ENCODE assay signal across 8 mouse cellular contexts in the genomic region with DNA sequence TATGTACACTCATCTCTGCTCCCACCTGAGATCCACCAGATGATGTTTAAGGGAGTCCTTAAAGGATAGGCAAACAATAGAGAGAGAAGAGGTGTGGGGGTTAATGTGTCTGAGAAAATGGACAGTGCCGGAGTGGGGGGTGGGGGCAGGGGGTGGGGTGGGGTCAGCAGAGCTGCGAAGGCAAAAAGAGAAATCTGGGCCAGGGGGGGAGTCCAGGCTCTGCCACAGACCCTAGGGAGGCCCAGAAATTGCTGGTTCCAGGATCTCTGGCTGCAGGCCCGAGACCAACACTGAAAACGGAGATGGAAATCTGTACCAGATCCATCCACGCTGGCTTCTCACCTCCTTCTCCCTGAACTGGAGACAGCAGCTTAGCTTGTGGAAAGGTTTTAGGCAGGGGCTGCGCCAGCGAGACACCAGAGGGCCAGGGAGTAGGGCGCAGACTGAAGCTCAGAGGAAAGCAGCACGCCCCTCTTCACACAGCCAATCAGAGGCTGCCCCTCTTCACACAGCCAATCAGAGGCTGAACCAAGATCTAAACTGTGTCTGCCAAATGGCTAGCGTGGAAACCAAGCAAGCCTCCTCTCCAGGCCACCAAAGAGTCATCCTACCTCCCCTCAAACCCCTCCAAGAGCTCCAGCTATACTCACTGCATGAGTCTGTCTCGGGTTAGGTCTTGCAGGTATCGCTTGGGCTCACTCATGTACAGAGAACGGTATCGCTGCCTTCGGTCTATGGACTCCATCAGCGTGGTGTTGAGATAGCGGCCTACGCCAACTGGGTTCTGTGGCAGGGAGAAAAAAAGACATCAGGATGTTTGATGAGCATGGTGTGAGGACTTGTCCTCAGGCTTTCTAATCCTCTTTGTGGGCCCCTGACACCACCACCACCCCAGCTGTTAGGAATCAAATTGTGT. TPM values are rescaled to one million over a fixed set of nuclear protein-coding genes. Genes with fewer than 3 reads are reported as not detected.
A peak's percentile ranks its signal among the peaks of the same experiment; 100 is the strongest.
DNase-seq lines count a peak whose midpoint lies in the region; ATAC-seq and TF ChIP-seq lines count a peak whose summit lies in the region.

No protein-coding gene starts in this region.

- no peak overlapping the region for H3K27ac ChIP-seq in forebrain, embryonic 14.5 days (ENCODE audit: low read depth, low read length)
- H3K27ac ChIP-seq in liver, embryonic 14.5 days, result no peak overlapping the region
- no peak overlapping the region for H3K27ac ChIP-seq in gastrocnemius, adult 2 months

- peak; percentile 27 for DNase-seq in right cerebral cortex, adult 18-20 months
- no peak for DNase-seq in right cerebral cortex, postnatal 4 days
- peak; percentile 64 for DNase-seq in forebrain, embryonic 14.5 days (ENCODE audit: low spot score)
- no peak for DNase-seq in liver, embryonic 14.5 days (ENCODE audit: low read depth in 3 of 3, low spot score in 3 of 3)
- DNase-seq in telencephalon, adult 2 months (ENCODE audit: low read depth, low spot score), result peak; percentile 51
- DNase-seq in gastrocnemius, adult 2 months, result no peak
- DNase-seq in kidney, postnatal 36 days, result no peak
- DNase-seq in adrenal gland, postnatal 36 days, result no peak

- 0 out of 2 replicates have a peak overlapping the region, but pooled peaks have one; percentile 1 for H3K4me3 ChIP-seq in forebrain, embryonic 14.5 days (ENCODE audit: low read depth, low read length)
- 0 out of 4 replicates have a peak overlapping the region, but pooled peaks of 1 of the 2 experiments have one; percentile 9 for H3K4me3 ChIP-seq in liver, embryonic 14.5 days (ENCODE audit: insufficient read depth in 1 of 2, low read depth in 2 of 2, low read length in 2 of 2)
- H3K4me3 ChIP-seq in gastrocnemius, adult 2 months, result no peak overlapping the region

- no peak for TF ChIP-seq CTCF in liver, embryonic 14.5 days (IDR thresholded peaks at IDR 0.05; ENCODE audit: low read depth)
- TF ChIP-seq CTCF in gastrocnemius, adult 2 months (IDR thresholded peaks at IDR 0.05), result no peak

- TF ChIP-seq EP300 in liver, embryonic 14.5 days (IDR thresholded peaks at IDR 0.05; ENCODE audit: low read depth), result no peak

- H3K9ac ChIP-seq in forebrain, embryonic 14.5 days (ENCODE audit: low read length), result no peak overlapping the region
- no peak overlapping the region for H3K9ac ChIP-seq in liver, embryonic 14.5 days (replicated peaks)

- H3K4me2 ChIP-seq in forebrain, embryonic 14.5 days (ENCODE audit: low read length), result peak overlapping the region; percentile 32
- peak overlapping the region; percentile 23; the same call in 1 of the 2 replicates for H3K4me2 ChIP-seq in liver, embryonic 14.5 days (ENCODE audit: low read depth)

- ATAC-seq in forebrain, embryonic 14.5 days, result peak; percentile 85
- ATAC-seq in liver, embryonic 14.5 days (ENCODE audit: insufficient read depth), result peak; percentile 82

- no peaks in the 10 kb centered on the region for H3K4me1 ChIP-seq in forebrain, embryonic 14.5 days (ENCODE audit: control insufficient read depth, insufficient read depth, low read length)
- H3K4me1 ChIP-seq in liver, embryonic 14.5 days (replicated peaks; ENCODE audit: control insufficient read depth in 2 of 2, insufficient read depth in 2 of 2, low read length in 1 of 2), result 0 out of 4 replicates have a peak, but pooled peaks cover 0 to 2% of the 10 kb centered on the region in 2 experiments

- H3K36me3 ChIP-seq in forebrain, embryonic 14.5 days (ENCODE audit: control insufficient read depth, insufficient read depth, low read length), result no peaks in the 10 kb centered on the region
- no peaks in the 10 kb centered on the region for H3K36me3 ChIP-seq in liver, embryonic 14.5 days (replicated peaks; ENCODE audit: control insufficient read depth, insufficient read depth, low read depth)

- no peaks in the 10 kb centered on the region for H3K27me3 ChIP-seq in forebrain, embryonic 14.5 days (replicated peaks; ENCODE audit: control insufficient read depth, insufficient read depth, low read length)
- no peaks in the 10 kb centered on the region for H3K27me3 ChIP-seq in liver, embryonic 14.5 days (ENCODE audit: control insufficient read depth, insufficient read depth, low read length)

- intact Hi-C loops in gastrocnemius, adult 2 months (cut with DNase I), result no loop called here

- 44% methylated on average over 18 of the region's 18 CpGs for whole genome bisulfite sequencing in forebrain, embryonic 14.5 days
- 42% methylated on average over 18 of the region's 18 CpGs for WGBS in liver, embryonic 14.5 days (ENCODE audit: insufficient replicate concordance)

- no peaks in the 10 kb centered on the region for H3K9me3 ChIP-seq in forebrain, embryonic 14.5 days (replicated peaks; ENCODE audit: control insufficient read depth, low read length)
- no peaks in the 10 kb centered on the region for H3K9me3 ChIP-seq in liver, embryonic 14.5 days (ENCODE audit: control insufficient read depth, low read length)

RNA-seq across cellular contexts. Expression of a gene that starts 10.1 kb away (rescaled TPM):
- not detected in 2 replicates for polyA plus RNA-seq in forebrain, embryonic 14.5 days (2014; fragmentation: Nextera tagmentation; extraction: Ambion mirVana)
- 0.10 TPM in 1 of 2 replicates, not detected in the other for polyA plus RNA-seq in liver, embryonic 14.5 days (2012; rRNA removed)
- polyA plus RNA-seq in liver, embryonic 14.5 days (2014; fragmentation: Nextera tagmentation; extraction: Ambion mirVana), result not detected in 2 replicates
- total RNA-seq in gastrocnemius, adult 2 months (2021), result not detected
- total RNA-seq in adrenal gland, postnatal 36 days (2021), result not detected

RNA-seq across cellular contexts. Expression of a gene that starts 15.3 kb away (rescaled TPM):
- 0.46 and 0.53 TPM in 2 replicates for polyA plus RNA-seq in forebrain, embryonic 14.5 days (2014; fragmentation: Nextera tagmentation; extraction: Ambion mirVana)
- polyA plus RNA-seq in liver, embryonic 14.5 days (2012; rRNA removed), result 0.02 and 0.13 TPM in 2 replicates
- polyA plus RNA-seq in liver, embryonic 14.5 days (2014; fragmentation: Nextera tagmentation; extraction: Ambion mirVana), result 0.06 TPM in 1 of 2 replicates, not detected in the other
- total RNA-seq in gastrocnemius, adult 2 months (2021), result not detected
- not detected for total RNA-seq in adrenal gland, postnatal 36 days (2021)

RNA-seq across cellular contexts. Expression of a gene that starts 44.0 kb away (rescaled TPM):
- 11.7 and 12.7 TPM in 2 replicates for polyA plus RNA-seq in forebrain, embryonic 14.5 days (2014; fragmentation: Nextera tagmentation; extraction: Ambion mirVana)
- 3.8 and 3.9 TPM in 2 replicates for polyA plus RNA-seq in liver, embryonic 14.5 days (2012; rRNA removed)
- polyA plus RNA-seq in liver, embryonic 14.5 days (2014; fragmentation: Nextera tagmentation; extraction: Ambion mirVana), result 4.3 and 5.8 TPM in 2 replicates
- 1 to 10 TPM; 2.5 to 3.8 TPM for total RNA-seq in gastrocnemius, adult 2 months (2021)
- 1 to 10 TPM; 3.9 to 5.7 TPM for total RNA-seq in adrenal gland, postnatal 36 days (2021)

RNA-seq across cellular contexts. Expression of a gene that starts 46.1 kb away (rescaled TPM):
- 16.4 and 16.6 TPM in 2 replicates for polyA plus RNA-seq in forebrain, embryonic 14.5 days (2014; fragmentation: Nextera tagmentation; extraction: Ambion mirVana)
- 52.8 and 53.2 TPM in 2 replicates for polyA plus RNA-seq in liver, embryonic 14.5 days (2012; rRNA removed)
- polyA plus RNA-seq in liver, embryonic 14.5 days (2014; fragmentation: Nextera tagmentation; extraction: Ambion mirVana), result 20.5 and 25.3 TPM in 2 replicates
- 1 to 10 TPM; 1.5 to 4.7 TPM for total RNA-seq in gastrocnemius, adult 2 months (2021)
- total RNA-seq in adrenal gland, postnatal 36 days (2021), result 100 to 1,000 TPM in 1 of 2 experiments, 10 to 100 TPM in 1; 74.5 to 299 TPM

Comparison
In these comparisons a context has a peak if more than half of its experiments do, and no peak if none do; other contexts are left out.
1. DNase-seq: peak in right cerebral cortex, adult 18-20 months (single experiment), forebrain, embryonic 14.5 days (single experiment) and telencephalon, adult 2 months (single experiment); none in right cerebral cortex, postnatal 4 days (single experiment), liver, embryonic 14.5 days (0 of 3), gastrocnemius, adult 2 months (single experiment), kidney, postnatal 36 days (0 of 2) and adrenal gland, postnatal 36 days (0 of 2).